Mouse (Mus musculus) heart, embryonic 16.5 days (tissue): Measurements from ENCODE around the gene Fbxl20. TPM values are rescaled to one million over a fixed set of nuclear protein-coding genes. Genes with fewer than 3 reads are reported as not detected.

Experiments used
- ATAC-seq: fragments of 200-750 bp; cut with Nextera tagmentation; replicated peaks from 2 replicates; pipeline ENCODE4 v1.8.0; 2017; ENCODE audit warnings: moderate number of reproducible peaks; ENCODE audit not compliant: insufficient read depth, low FRiP score; ENCODE audit errors: extremely low read depth
- H3K27ac ChIP-seq: fragments of 300-500 bp; sonication (generic); 2 replicates; pipeline ENCODE4 v1.5.1; 2014; ENCODE audit warnings: mild to moderate bottlenecking, low read length, control low read depth, moderate library complexity
- H3K27me3 ChIP-seq: fragments of 300-500 bp; sonication (generic); 2 replicates; pipeline ENCODE4 v1.6.1; 2014; ENCODE audit warnings: low read length, mixed read lengths; ENCODE audit not compliant: control insufficient read depth, insufficient read depth
- H3K36me3 ChIP-seq: fragments of 300-500 bp; sonication (generic); 2 replicates; pipeline ENCODE4 v1.6.1; 2014; ENCODE audit not compliant: control insufficient read depth, insufficient read depth
- H3K4me1 ChIP-seq: fragments of 300-500 bp; sonication (generic); 2 replicates; pipeline ENCODE4 v1.6.1; 2014; ENCODE audit warnings: low read length, mixed read lengths; ENCODE audit not compliant: control insufficient read depth, insufficient read depth
- H3K4me2 ChIP-seq: fragments of 300-500 bp; sonication (generic); 2 replicates; pipeline ENCODE4 v1.6.1; 2014; ENCODE audit warnings: low read depth, mild to moderate bottlenecking, control low read depth, low read length
- H3K4me3 ChIP-seq: fragments of 300-500 bp; sonication (generic); 2 replicates; pipeline ENCODE4 v1.5.1; 2014; ENCODE audit warnings: mild to moderate bottlenecking, control low read depth, low read length
- H3K9ac ChIP-seq: fragments of 300-500 bp; sonication (generic); 2 replicates; pipeline ENCODE4 v1.6.1; 2014; ENCODE audit warnings: low read length, control low read depth
- H3K9me3 ChIP-seq: fragments of 300-500 bp; sonication (generic); replicated peaks from 2 replicates; pipeline ENCODE4 v1.6.1; 2016; ENCODE audit warnings: low read length; ENCODE audit not compliant: control insufficient read depth
- WGBS: fragments of 180-500 bp; shearing (Covaris S2); extraction: QIAGEN DNeasy Blood & Tissue Kit; methylation state at CpG from one replicate; pipeline ENCODE4 v1.1.7; 2014; 5-methylcytosine and 5-hydroxymethylcytosine counted together
- polyA plus RNA-seq: library from polyadenylated mRNA; unstranded; fragments of >200 nt; fragmentation: Nextera tagmentation; extraction: Ambion mirVana; gene quantifications from 2 replicates; pipeline ENCODE4 v1.2.1, GENCODE M21; 2015

The Fbxl20 gene
- polyA plus RNA-seq, 1 experiment from 2014 or later, result 14.9 TPM

DNA sequence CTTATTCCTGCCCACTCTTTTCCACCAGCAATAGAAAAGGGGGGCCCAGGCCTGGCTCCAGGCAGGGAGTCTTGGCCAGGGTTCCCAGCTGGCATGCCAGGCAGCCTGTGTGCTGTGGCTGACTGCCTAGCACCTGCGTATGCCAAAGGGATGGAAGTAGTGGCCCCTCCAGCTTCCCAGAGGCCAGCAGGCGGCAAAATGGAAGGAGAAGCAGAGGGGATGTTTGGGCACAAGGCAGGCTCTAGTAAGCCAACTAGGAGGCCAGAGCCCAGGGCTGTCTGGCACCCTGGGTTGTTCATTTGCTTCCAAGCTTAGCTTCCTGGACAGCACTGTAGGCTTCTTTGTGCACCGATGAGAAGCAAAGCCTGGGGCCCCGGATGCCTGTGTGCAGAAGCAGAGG lies 102.5 kb downstream of the Fbxl20 start:
- H3K27me3 ChIP-seq, result peaks cover 20% of the 10 kb centered on the region
- H3K9me3 ChIP-seq, result no peaks in the 10 kb centered on the region
- H3K4me1 ChIP-seq, result peaks cover 17% of the 10 kb centered on the region
- no peak for ATAC-seq
- H3K36me3 ChIP-seq, result no peaks in the 10 kb centered on the region
- H3K4me2 ChIP-seq, result no peak overlapping the region
- H3K4me3 ChIP-seq, result no peak overlapping the region
- 84% methylated on average over 4 of the region's 4 CpGs for WGBS
- H3K9ac ChIP-seq, result no peak overlapping the region
- no peak overlapping the region for H3K27ac ChIP-seq

DNA sequence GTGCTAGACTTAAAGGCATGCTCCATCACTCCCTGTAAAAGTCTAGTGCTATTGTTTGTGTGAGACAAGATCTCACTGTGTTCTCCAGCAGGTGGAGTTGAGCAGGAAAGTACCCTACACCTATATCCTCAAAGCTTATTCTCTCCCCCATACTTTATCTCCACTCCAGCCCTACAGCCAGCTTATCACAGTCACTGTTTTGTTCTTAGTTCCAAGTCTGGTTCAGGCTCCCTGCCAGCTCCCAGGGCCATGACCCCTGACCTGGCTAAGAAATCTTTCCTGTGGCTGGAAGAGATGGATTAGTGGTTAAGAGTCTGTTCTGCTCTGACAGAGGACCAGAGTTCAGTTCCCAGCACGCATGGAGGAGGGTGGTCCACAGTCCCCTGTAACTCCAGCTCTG lies 103.7 kb downstream of the Fbxl20 start:
- no peaks in the 10 kb centered on the region for H3K9me3 ChIP-seq
- 78% methylated on average over 1 of the region's 1 CpGs for WGBS
- H3K4me2 ChIP-seq, result no peak overlapping the region
- no peak for ATAC-seq
- peaks cover 4% of the 10 kb centered on the region for H3K4me1 ChIP-seq
- H3K27me3 ChIP-seq, result peaks cover 7% of the 10 kb centered on the region
- H3K9ac ChIP-seq, result no peak overlapping the region
- no peak overlapping the region for H3K27ac ChIP-seq
- H3K36me3 ChIP-seq, result no peaks in the 10 kb centered on the region
- no peak overlapping the region for H3K4me3 ChIP-seq

DNA sequence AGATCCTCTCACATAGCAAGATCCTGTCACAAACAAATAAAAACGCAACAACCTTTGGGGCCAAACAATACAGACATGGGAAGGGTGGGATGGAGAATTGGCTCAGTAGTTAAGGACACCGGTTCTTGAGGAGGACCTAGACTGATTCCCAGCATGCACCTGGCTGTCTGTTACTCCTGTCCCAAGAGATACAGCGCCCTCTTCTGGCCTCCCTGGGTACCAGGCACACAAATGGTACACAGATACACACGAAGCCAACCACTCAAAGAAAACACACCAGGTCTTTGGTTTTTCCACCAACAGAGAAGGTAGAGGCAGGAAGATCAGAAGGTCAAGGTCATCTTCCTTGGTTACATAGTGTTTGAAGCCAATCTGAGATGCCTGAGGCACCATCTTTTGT lies 104.6 kb downstream of the Fbxl20 start:
- Histone ChIP-seq H3K4me2 (no peak overlapping the region), H3K27ac (no peak overlapping the region), H3K9ac (no peak overlapping the region), H3K9me3 (no peaks in the 10 kb centered on the region), H3K36me3 (no peaks in the 10 kb centered on the region), H3K27me3 (0 out of 2 replicates have a peak, but pooled peaks cover 2% of the 10 kb centered on the region), H3K4me3 (no peak overlapping the region), H3K4me1 (no peaks in the 10 kb centered on the region)
- ATAC-seq, result no peak
- 60% methylated on average over 4 of the region's 4 CpGs for WGBS

- H3K9ac ChIP-seq, result no peak overlapping the region
Measured at GRCm38 (mm10) chr11:98044074-98044473, 106.1 kb downstream of the Fbxl20 start.

DNA sequence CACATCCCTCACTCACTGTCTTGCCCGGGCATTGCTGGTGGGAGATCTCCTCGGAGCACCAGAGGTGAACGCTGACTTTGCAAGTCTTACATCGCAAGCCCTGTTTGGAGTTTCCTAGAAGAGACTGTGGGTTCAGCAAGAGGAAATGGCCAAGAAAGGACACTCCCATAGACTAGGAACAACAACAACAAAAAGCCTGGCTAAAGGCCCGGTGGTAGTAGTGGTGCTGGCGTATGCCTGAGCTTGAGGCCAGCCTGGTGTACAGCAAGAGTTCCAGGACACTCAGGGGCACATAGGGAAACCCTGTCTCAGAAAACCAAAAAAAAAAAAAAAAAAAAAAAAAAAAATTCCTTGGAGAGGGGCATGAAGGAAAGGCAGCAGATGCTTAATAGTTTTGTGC lies 107.5 kb downstream of the Fbxl20 start:
- H3K4me3 ChIP-seq, result no peak overlapping the region
- 65% methylated on average over 6 of the region's 6 CpGs for WGBS
- H3K9me3 ChIP-seq, result no peaks in the 10 kb centered on the region
- H3K9ac ChIP-seq, result no peak overlapping the region
- 0 out of 2 replicates have a peak, but pooled peaks cover under 1% of the 10 kb centered on the region for H3K27me3 ChIP-seq
- no peaks in the 10 kb centered on the region for H3K4me1 ChIP-seq
- H3K27ac ChIP-seq, result no peak overlapping the region
- H3K36me3 ChIP-seq, result no peaks in the 10 kb centered on the region
- no peak overlapping the region for H3K4me2 ChIP-seq
- 0 out of 2 replicates have a peak, but pooled peaks have one; percentile 9 for ATAC-seq

More at GRCm38 (mm10) chr11:98044074-98044473, 106.1 kb downstream of the Fbxl20 start:
- no peak for ATAC-seq
- Histone ChIP-seq H3K27ac (no peak overlapping the region), H3K4me1 (no peaks in the 10 kb centered on the region), H3K27me3 (no peaks in the 10 kb centered on the region), H3K4me3 (no peak overlapping the region), H3K9me3 (no peaks in the 10 kb centered on the region), H3K36me3 (no peaks in the 10 kb centered on the region), H3K4me2 (no peak overlapping the region)
- 50% methylated on average over 5 of the region's 5 CpGs for WGBS

GRCm38 (mm10) chr11:98040975-98041374 lies 109.2 kb downstream of the Fbxl20 start:
- no peak overlapping the region for H3K27ac ChIP-seq
- 77% methylated on average over 8 of the region's 8 CpGs for WGBS
- no peaks in the 10 kb centered on the region for H3K9me3 ChIP-seq

GRCm38 (mm10) chr11:98037871-98038270 lies 112.3 kb downstream of the Fbxl20 start:
- H3K9me3 ChIP-seq, result no peaks in the 10 kb centered on the region
- H3K4me1 ChIP-seq, result peaks cover 10% of the 10 kb centered on the region
- H3K27me3 ChIP-seq, result peaks cover 8% of the 10 kb centered on the region; the same call in 1 of the 2 replicates
- H3K9ac ChIP-seq, result no peak overlapping the region
- no peak overlapping the region for H3K4me2 ChIP-seq
- no peak for ATAC-seq
- 55% methylated on average over 14 of the region's 14 CpGs for WGBS
- H3K4me3 ChIP-seq, result no peak overlapping the region
- H3K36me3 ChIP-seq, result no peaks in the 10 kb centered on the region
- no peak overlapping the region for H3K27ac ChIP-seq

More at GRCm38 (mm10) chr11:98040975-98041374, 109.2 kb downstream of the Fbxl20 start:
- no peak overlapping the region for H3K4me2 ChIP-seq
- ATAC-seq, result no peak
- H3K36me3 ChIP-seq, result no peaks in the 10 kb centered on the region
- H3K4me1 ChIP-seq, result peaks cover 4% of the 10 kb centered on the region
- no peak overlapping the region for H3K4me3 ChIP-seq
- H3K9ac ChIP-seq, result no peak overlapping the region
- peaks cover 8% of the 10 kb centered on the region; the same call in 1 of the 2 replicates for H3K27me3 ChIP-seq

DNA sequence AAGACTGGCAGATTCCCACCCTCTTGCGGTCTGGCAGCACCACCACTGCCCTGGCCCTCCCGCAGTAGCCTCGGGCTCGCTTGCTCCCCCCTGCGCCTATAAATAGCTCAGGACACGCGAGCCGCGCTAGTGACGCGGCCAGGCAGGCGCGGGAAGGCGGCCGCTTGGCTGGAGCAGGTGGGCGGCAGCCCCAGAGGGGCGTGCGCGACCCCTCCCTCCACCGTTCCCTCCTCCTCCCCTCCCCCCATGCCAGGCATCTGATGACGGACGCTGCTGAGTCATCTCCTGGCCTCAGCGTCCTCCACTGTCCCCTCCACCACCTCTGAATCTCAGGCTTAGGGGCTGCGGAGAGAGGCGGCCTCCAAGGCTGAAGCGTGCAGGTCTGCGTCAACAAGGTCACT lies 114.2 kb downstream of the Fbxl20 start:
- under 1% methylated on average over 27 of the region's 27 CpGs for WGBS
- peak; percentile 79 for ATAC-seq
- H3K36me3 ChIP-seq, result no peaks in the 10 kb centered on the region
- peak overlapping the region; percentile 47 for H3K4me3 ChIP-seq
- H3K27me3 ChIP-seq, result peaks cover 8% of the 10 kb centered on the region; the same call in 1 of the 2 replicates
- H3K9me3 ChIP-seq, result no peaks in the 10 kb centered on the region
- peak overlapping the region; percentile 63 for H3K9ac ChIP-seq
- peaks cover 13% of the 10 kb centered on the region for H3K4me1 ChIP-seq
- peak overlapping the region; percentile 73 for H3K4me2 ChIP-seq
- no peak overlapping the region for H3K27ac ChIP-seq

- H3K27ac ChIP-seq, result no peak overlapping the region
Measured at GRCm38 (mm10) chr11:98034840-98035239, 115.4 kb downstream of the Fbxl20 start.

More at GRCm38 (mm10) chr11:98034840-98035239, 115.4 kb downstream of the Fbxl20 start:
- Histone ChIP-seq H3K9me3 (no peaks in the 10 kb centered on the region), H3K36me3 (peaks cover 7% of the 10 kb centered on the region), H3K9ac (no peak overlapping the region), H3K4me3 (no peak overlapping the region), H3K4me1 (peaks cover 13% of the 10 kb centered on the region), H3K27me3 (peaks cover 8% of the 10 kb centered on the region; the same call in 1 of the 2 replicates), H3K4me2 (no peak overlapping the region)
- WGBS, result 52% methylated on average over 4 of the region's 4 CpGs
- ATAC-seq, result no peak
